Mouse (Mus musculus) C2C12 (cell line): ENCODE results near the gene Sema4d.

Experiments
- CEBPB ChIP-seq: IDR thresholded peaks from one replicate; pipeline ENCODE4 v1.6.1; 2011; ENCODE audit warnings: low read depth, mild to moderate bottlenecking, control low read depth, moderate library complexity
- CTCF ChIP-seq: IDR thresholded peaks from one replicate; pipeline ENCODE4 v1.5.1; 2011; ENCODE audit not compliant: control insufficient read depth, insufficient read depth, insufficient read length
- FOSL1 ChIP-seq: IDR thresholded peaks from one replicate; pipeline ENCODE4 v1.8.0; 2011; ENCODE audit warnings: mild to moderate bottlenecking, low read length; ENCODE audit not compliant: poor library complexity, insufficient read depth, severe bottlenecking
- MAX ChIP-seq: IDR thresholded peaks from one replicate; pipeline ENCODE4 v1.6.1; 2011; ENCODE audit warnings: mild to moderate bottlenecking, control low read depth
- MYOD1 ChIP-seq: IDR thresholded peaks from one replicate; pipeline ENCODE4 v1.6.1; 2011; ENCODE audit warnings: low read depth; ENCODE audit not compliant: control insufficient read depth, insufficient read length
- USF1 ChIP-seq: IDR thresholded peaks from one replicate; pipeline ENCODE4 v1.6.1; 2011; ENCODE audit warnings: low read depth, mild to moderate bottlenecking, control low read depth, moderate library complexity

DNA sequence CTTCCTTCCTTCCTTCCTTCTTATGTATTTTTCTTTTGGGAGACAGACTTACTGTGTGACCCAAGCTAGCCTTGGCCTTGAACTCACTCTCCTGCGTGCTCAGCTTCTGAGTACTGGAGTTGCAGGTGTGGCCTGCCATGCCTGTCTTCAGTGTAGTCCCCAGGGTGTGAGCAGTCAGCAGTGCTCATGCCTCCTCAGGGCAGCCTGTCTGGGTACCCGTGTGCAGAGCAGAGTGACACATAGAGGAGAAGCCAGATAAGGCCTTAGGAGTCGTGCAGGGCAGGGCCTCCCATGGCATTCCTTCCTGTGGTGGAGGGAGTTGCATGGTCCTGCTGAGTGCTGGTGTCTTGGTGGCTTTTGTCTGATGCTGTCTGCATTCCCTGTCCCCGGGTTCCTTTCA lies 114.2 kb downstream of the Sema4d start:
- TF ChIP-seq CTCF (no peak), FOSL1 (no peak), USF1 (no peak), CEBPB (no peak), MAX (no peak), MYOD1 (no peak)
